Mouse (Mus musculus): Measurements from ENCODE around the gene Cklf. TPM values are rescaled to one million over a fixed set of nuclear protein-coding genes. Genes with fewer than 3 reads are reported as not detected.
"Not testable (repeated sequence)": the region's sequence is repeated elsewhere in the genome, so short reads cannot be mapped to it uniquely, and the experiment has no call there.

The Cklf gene
- polyA plus RNA-seq, 1 experiment from 2014 or later: 44.1 TPM

- ATAC-seq: no peak
- no peaks in the 10 kb centered on the region for H3K4me1 ChIP-seq
- no peaks in the 10 kb centered on the region for H3K9me3 ChIP-seq (replicated peaks)
- H3K27ac ChIP-seq: no peak overlapping the region
- peaks cover 13% of the 10 kb centered on the region for H3K36me3 ChIP-seq (ENCODE audit: poor library complexity, severe bottlenecking)
- no peak overlapping the region for H3K4me2 ChIP-seq
- no peak overlapping the region for H3K9ac ChIP-seq
- H3K27me3 ChIP-seq: no peaks in the 10 kb centered on the region
- no peak overlapping the region for H3K4me3 ChIP-seq
Measured at GRCm38 (mm10) chr8:104268368-104268767, 17.7 kb downstream of the Cklf start.

GRCm38 (mm10) chr8:104268937-104269440 is 18.3 kb downstream of the Cklf start:
- H3K27ac ChIP-seq: no peak overlapping the region
- no peak for ATAC-seq
- no peaks in the 10 kb centered on the region for H3K9me3 ChIP-seq (replicated peaks)
- H3K27me3 ChIP-seq: no peaks in the 10 kb centered on the region
- WGBS: 88% methylated on average over 6 of the region's 6 CpGs
- H3K4me2 ChIP-seq: no peak overlapping the region
- peaks cover 7% of the 10 kb centered on the region for H3K36me3 ChIP-seq (ENCODE audit: poor library complexity, severe bottlenecking)
- no peaks in the 10 kb centered on the region for H3K4me1 ChIP-seq
- H3K9ac ChIP-seq: no peak overlapping the region
- H3K4me3 ChIP-seq: no peak overlapping the region

DNA sequence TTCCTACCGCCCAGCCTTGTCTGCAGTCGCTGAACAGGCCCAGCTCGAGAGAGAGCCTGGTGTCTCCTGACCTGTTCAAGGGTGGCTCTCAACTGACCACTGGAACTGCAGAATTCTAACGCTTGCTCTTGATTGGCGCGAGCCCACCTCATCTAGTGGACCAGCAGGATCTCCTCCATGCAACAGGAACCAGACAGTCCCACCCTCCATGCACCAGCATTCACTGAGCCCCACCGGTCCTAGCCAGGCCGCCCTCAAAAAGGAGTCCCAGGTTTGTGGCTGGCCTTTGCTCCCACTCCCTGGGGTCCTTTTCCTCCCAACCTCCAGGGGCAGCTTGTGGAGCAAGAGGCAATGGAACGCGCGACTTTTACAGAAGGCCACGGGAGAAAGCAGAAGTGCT is 42.4 kb downstream of the Cklf start, which contains the start of gene Cmtm2a:
Cmtm2a (minus strand) TSS at position 101 of the 400 bp plus-strand sequence.
- WGBS: 81% methylated on average over 12 of the region's 12 CpGs
- not testable (repeated sequence) for ATAC-seq; H3K9ac ChIP-seq; H3K27me3 ChIP-seq; H3K27ac ChIP-seq; H3K4me3 ChIP-seq; H3K4me2 ChIP-seq; H3K36me3 ChIP-seq (ENCODE audit: poor library complexity, severe bottlenecking); H3K4me1 ChIP-seq; H3K9me3 ChIP-seq (replicated peaks)

- no peak overlapping the region for H3K27ac ChIP-seq
- no peak for ATAC-seq
- no peak overlapping the region for H3K9ac ChIP-seq
- H3K36me3 ChIP-seq (ENCODE audit: poor library complexity, severe bottlenecking): no peaks in the 10 kb centered on the region
- H3K4me1 ChIP-seq: no peaks in the 10 kb centered on the region
- no peaks in the 10 kb centered on the region for H3K27me3 ChIP-seq
- H3K9me3 ChIP-seq (replicated peaks): no peaks in the 10 kb centered on the region
- H3K4me3 ChIP-seq: no peak overlapping the region
- H3K4me2 ChIP-seq: no peak overlapping the region
- WGBS: 92% methylated on average over 1 of the region's 1 CpGs
Measured at GRCm38 (mm10) chr8:104294396-104294795, 43.7 kb downstream of the Cklf start.

DNA sequence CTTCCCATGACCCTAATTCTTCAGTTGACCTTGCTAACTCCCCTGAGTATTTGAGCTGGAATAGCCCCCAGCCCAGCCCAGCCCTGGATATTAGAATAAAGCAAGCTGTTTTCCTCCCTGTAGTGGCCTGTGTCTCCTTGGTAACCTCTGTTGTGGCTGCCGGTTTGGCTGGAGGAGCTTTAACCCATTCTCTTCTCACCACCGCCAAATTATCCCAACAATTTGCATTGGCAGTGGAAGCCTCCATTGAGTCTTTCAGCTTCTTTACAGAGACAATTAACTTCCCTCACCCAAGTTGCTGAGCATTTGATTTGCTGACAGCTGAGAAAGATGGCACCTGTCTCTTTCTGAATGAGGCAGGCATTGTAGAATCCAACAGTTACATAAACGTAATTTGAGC is 50.9 kb downstream of the Cklf start:
- not testable (repeated sequence) for H3K27ac ChIP-seq; H3K36me3 ChIP-seq (ENCODE audit: poor library complexity, severe bottlenecking); H3K9me3 ChIP-seq (replicated peaks); H3K9ac ChIP-seq; H3K4me2 ChIP-seq; H3K27me3 ChIP-seq; H3K4me3 ChIP-seq
- H3K4me1 ChIP-seq: peaks cover 17% of the 10 kb centered on the region
- 0% methylated on average over 3 of the region's 3 CpGs for WGBS
- ATAC-seq: peak; percentile 91

DNA sequence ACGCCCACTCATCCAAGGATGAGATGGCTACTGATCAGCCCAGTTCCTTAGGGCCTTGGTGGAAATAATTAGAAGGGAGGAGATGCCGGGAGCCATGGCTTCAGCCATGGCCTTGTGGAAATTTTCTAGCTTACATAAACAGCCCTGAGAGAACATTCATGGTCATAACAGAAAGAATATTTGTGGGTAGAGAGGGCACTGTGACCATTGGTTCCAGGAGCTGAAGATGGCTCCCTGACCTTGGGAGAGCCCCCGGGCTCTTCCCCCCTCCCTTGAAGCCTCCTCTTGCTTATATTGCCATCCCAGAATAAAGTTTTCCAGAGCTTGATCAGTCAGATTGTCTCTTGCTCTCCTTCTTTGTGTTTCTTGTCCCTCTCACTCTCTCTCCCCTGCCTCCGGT is 51.9 kb downstream of the Cklf start:
- H3K27me3 ChIP-seq; H3K27ac ChIP-seq; ATAC-seq; H3K4me2 ChIP-seq; H3K36me3 ChIP-seq (ENCODE audit: poor library complexity, severe bottlenecking); H3K9ac ChIP-seq; H3K4me3 ChIP-seq; H3K9me3 ChIP-seq (replicated peaks): not testable (repeated sequence)
- H3K4me1 ChIP-seq: peaks cover 17% of the 10 kb centered on the region
- WGBS: 93% methylated on average over 4 of the region's 4 CpGs

GRCm38 (mm10) chr8:104304962-104305361 is 54.3 kb downstream of the Cklf start:
- Histone ChIP-seq H3K4me1 (peaks cover 17% of the 10 kb centered on the region), H3K27me3 (no peaks in the 10 kb centered on the region)

GRCm38 (mm10) chr8:104308341-104308740 is 57.7 kb downstream of the Cklf start:
- ATAC-seq; H3K4me2 ChIP-seq; H3K36me3 ChIP-seq (ENCODE audit: poor library complexity, severe bottlenecking); H3K27me3 ChIP-seq; H3K9me3 ChIP-seq (replicated peaks); H3K27ac ChIP-seq; H3K4me1 ChIP-seq; H3K4me3 ChIP-seq; H3K9ac ChIP-seq: not testable (repeated sequence)
- 74% methylated on average over 6 of the region's 6 CpGs for WGBS

More at GRCm38 (mm10) chr8:104304962-104305361, 54.3 kb downstream of the Cklf start:
- H3K4me3 ChIP-seq: no peak overlapping the region
- H3K9ac ChIP-seq: no peak overlapping the region
- H3K4me2 ChIP-seq: no peak overlapping the region
- H3K9me3 ChIP-seq (replicated peaks): no peaks in the 10 kb centered on the region
- ATAC-seq: no peak
- no peaks in the 10 kb centered on the region for H3K36me3 ChIP-seq (ENCODE audit: poor library complexity, severe bottlenecking)
- 89% methylated on average over 11 of the region's 11 CpGs for WGBS
- no peak overlapping the region for H3K27ac ChIP-seq

- not testable (repeated sequence) for H3K27ac ChIP-seq; ATAC-seq; H3K4me2 ChIP-seq; H3K4me3 ChIP-seq; H3K9ac ChIP-seq; H3K36me3 ChIP-seq (ENCODE audit: poor library complexity, severe bottlenecking); H3K9me3 ChIP-seq (replicated peaks); H3K27me3 ChIP-seq; H3K4me1 ChIP-seq
- WGBS: 92% methylated on average over 36 of the region's 36 CpGs
Measured at GRCm38 (mm10) chr8:104309441-104310155, 58.9 kb downstream of the Cklf start, which contains the start of the genes Gm45711 and Cmtm1. TSS of gene Gm45711 (minus strand) at chr8:104310081. TSS of gene Cmtm1 (minus strand) at chr8:104310145.

GRCm38 (mm10) chr8:104312023-104312422 is 61.4 kb downstream of the Cklf start:
- H3K27me3 ChIP-seq; H3K36me3 ChIP-seq (ENCODE audit: poor library complexity, severe bottlenecking); H3K9ac ChIP-seq; H3K27ac ChIP-seq; H3K4me1 ChIP-seq; H3K4me3 ChIP-seq; H3K4me2 ChIP-seq; H3K9me3 ChIP-seq (replicated peaks); ATAC-seq: not testable (repeated sequence)
- 91% methylated on average over 3 of the region's 3 CpGs for WGBS

DNA sequence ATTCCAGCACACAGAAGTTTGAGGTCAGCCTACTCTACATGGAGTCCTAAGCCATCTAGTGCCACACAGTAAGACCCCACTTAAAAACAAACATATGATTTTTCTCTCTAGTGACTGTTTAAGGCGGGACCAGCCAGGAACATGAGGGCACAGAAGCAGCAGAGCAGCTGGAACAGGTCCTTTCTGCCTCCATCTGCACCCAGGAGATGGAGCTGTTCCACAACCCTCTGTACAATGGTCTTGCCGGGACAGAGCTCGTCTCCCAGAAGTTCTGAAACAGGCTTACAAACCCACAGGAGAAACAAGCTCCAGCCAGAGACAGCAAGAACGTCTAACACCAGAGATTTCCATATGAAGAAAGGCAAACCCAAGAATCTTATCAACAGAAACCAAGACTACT is 62.6 kb downstream of the Cklf start:
- Histone ChIP-seq H3K36me3 (ENCODE audit: poor library complexity, severe bottlenecking) (no peaks in the 10 kb centered on the region), H3K4me1 (no peaks in the 10 kb centered on the region), H3K27ac (no peak overlapping the region), H3K4me3 (no peak overlapping the region), H3K27me3 (no peaks in the 10 kb centered on the region), H3K4me2 (no peak overlapping the region), H3K9ac (no peak overlapping the region), H3K9me3 (replicated peaks) (no peaks in the 10 kb centered on the region)
- WGBS: 76% methylated on average over 4 of the region's 4 CpGs
- ATAC-seq: no peak
